Mouse (Mus musculus) heart, embryonic 11.5 days (tissue): ENCODE measurements around the gene Gm20388. TPM values are rescaled to one million over a fixed set of nuclear protein-coding genes. Genes with fewer than 3 reads are reported as not detected.

Experiments used
- ATAC-seq: fragments of 200-750 bp; cut with Nextera tagmentation; replicated peaks from 2 replicates; pipeline ENCODE4 v1.8.0; 2017; ENCODE audit warnings: moderate library complexity; ENCODE audit not compliant: insufficient number of reproducible peaks, low FRiP score, low TSS enrichment
- H3K27ac ChIP-seq: fragments of 300-500 bp; sonication (generic); 2 replicates; pipeline ENCODE4 v1.5.1; 2014; ENCODE audit warnings: mild to moderate bottlenecking, low read depth, low read length
- H3K27me3 ChIP-seq: fragments of 300-500 bp; sonication (generic); 2 replicates; pipeline ENCODE4 v1.6.1; 2014; ENCODE audit warnings: mild to moderate bottlenecking, low read length, mixed read lengths; ENCODE audit not compliant: control insufficient read depth, insufficient read depth
- H3K36me3 ChIP-seq: fragments of 300-500 bp; sonication (generic); 2 replicates; pipeline ENCODE4 v1.6.1; 2014; ENCODE audit warnings: mild to moderate bottlenecking, low read length, moderate library complexity, mixed read lengths; ENCODE audit not compliant: control insufficient read depth, insufficient read depth
- H3K4me1 ChIP-seq: fragments of 300-500 bp; sonication (generic); 2 replicates; pipeline ENCODE4 v1.6.1; 2014; ENCODE audit warnings: low read length; ENCODE audit not compliant: control insufficient read depth, insufficient read depth
- H3K4me2 ChIP-seq: fragments of 300-500 bp; sonication (generic); 2 replicates; pipeline ENCODE4 v1.6.1; 2014; ENCODE audit warnings: mild to moderate bottlenecking, moderate library complexity
- H3K4me3 ChIP-seq: fragments of 300-500 bp; sonication (generic); 2 replicates; pipeline ENCODE4 v1.5.1; 2014; ENCODE audit warnings: low read depth, low read length
- H3K9ac ChIP-seq: fragments of 300-500 bp; sonication (generic); 2 replicates; pipeline ENCODE4 v1.6.1; 2014; ENCODE audit warnings: mild to moderate bottlenecking, low read depth, low read length, moderate library complexity
- H3K9me3 ChIP-seq: fragments of 300-500 bp; sonication (generic); replicated peaks from 2 replicates; pipeline ENCODE4 v1.6.1; 2016; ENCODE audit warnings: low read length; ENCODE audit not compliant: control insufficient read depth
- WGBS: fragments of 180-500 bp; shearing (Covaris S2); extraction: QIAGEN DNeasy Blood & Tissue Kit; methylation state at CpG from one replicate; pipeline ENCODE4 v1.1.7; 2014; ENCODE audit not compliant: insufficient replicate concordance; 5-methylcytosine and 5-hydroxymethylcytosine counted together
- polyA plus RNA-seq: library from polyadenylated mRNA; unstranded; fragments of >200 nt; fragmentation: Nextera tagmentation; extraction: Ambion mirVana; gene quantifications from 2 replicates; pipeline ENCODE4 v1.2.1, GENCODE M21; 2014

The Gm20388 gene
- polyA plus RNA-seq, 1 experiment from 2014 or later, result 6.4 TPM

DNA sequence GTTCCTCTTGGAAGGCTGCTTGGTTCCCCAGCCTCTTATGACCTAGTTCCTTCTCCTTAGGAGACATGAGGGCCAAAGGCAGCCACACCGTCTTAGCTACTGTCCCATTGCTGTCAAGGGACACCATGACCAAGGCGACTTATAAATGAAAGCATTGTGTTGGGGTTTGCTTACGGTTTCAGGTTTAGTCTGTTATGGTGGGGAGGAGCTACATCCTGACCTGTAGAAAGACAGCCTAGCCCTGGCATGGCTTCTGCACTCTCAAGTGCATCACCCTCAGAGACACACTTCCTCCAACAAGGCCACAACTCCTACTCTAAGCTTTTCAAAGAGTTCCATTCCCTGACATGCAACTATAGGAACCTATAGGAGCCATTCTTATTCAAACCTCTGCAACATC is 2794.0 kb downstream of the Gm20388 start:
- ATAC-seq, result no peak
- no peaks in the 10 kb centered on the region for H3K9me3 ChIP-seq
- H3K27me3 ChIP-seq, result peaks cover 13% of the 10 kb centered on the region
- H3K4me2 ChIP-seq, result no peak overlapping the region
- H3K36me3 ChIP-seq, result no peaks in the 10 kb centered on the region
- peaks cover 18% of the 10 kb centered on the region for H3K4me1 ChIP-seq
- H3K27ac ChIP-seq, result no peak overlapping the region
- H3K9ac ChIP-seq, result no peak overlapping the region
- H3K4me3 ChIP-seq, result no peak overlapping the region
- 77% methylated on average over 3 of the region's 3 CpGs for WGBS

DNA sequence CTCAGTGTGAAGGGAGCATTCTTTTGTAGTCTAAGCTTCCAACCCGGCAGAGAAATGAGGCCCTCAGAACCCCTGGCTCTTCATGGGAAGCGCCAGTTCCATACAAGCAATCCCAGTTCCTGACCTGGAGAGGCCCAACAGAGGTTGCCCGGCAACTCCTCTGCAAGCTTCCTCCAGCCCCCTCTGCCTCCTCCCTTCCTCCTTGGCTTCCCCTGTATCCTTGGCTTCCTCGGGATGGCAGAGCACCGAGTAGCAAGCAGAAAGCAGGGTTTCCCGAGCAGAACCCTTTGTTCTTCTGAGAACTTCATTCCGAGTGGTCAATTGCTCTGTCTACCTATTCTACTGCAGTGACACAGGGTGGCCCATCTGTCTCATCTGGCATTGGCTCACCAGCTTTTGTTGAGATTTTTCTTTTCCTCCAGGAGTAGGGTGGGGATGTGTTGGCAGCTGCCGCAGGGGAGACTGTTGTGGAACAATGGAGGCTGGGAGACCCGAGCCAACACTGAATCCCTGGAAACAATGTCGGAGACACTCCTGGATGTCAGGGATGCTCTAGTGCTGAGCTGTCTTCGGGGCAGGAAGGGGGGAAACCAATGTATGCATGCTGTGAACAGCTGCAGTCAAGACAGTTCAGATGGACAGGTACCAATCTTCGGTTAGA is 2795.4 kb downstream of the Gm20388 start:
- no peaks in the 10 kb centered on the region for H3K36me3 ChIP-seq
- WGBS, result 48% methylated on average over 12 of the region's 12 CpGs
- peaks cover 4% of the 10 kb centered on the region for H3K4me1 ChIP-seq
- no peak overlapping the region for H3K9ac ChIP-seq
- no peaks in the 10 kb centered on the region for H3K9me3 ChIP-seq
- no peak overlapping the region for H3K27ac ChIP-seq
- peaks cover 17% of the 10 kb centered on the region for H3K27me3 ChIP-seq
- no peak overlapping the region for H3K4me3 ChIP-seq
- H3K4me2 ChIP-seq, result no peak overlapping the region
- no peak for ATAC-seq

DNA sequence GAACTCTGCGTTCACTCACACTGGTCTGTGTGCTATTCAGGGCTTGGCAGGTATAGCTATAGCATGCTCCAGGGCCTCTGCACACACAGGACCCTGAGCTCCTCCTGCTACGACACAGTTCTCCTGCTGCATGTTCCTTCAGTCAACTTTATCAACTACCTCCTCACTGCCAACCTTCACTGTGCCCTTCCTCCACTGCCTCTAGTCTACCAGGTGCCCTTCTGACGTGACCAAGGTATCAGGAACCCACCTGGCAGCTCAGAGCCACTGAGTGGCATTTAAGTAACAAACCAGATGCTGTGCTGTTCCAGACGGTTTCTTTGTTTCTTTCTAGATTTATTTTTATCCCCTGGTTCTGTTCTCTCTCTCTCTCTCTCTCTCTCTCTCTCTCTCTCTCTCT is 2796.5 kb downstream of the Gm20388 start:
- Histone ChIP-seq H3K27me3 (peaks cover 15% of the 10 kb centered on the region), H3K9me3 (no peaks in the 10 kb centered on the region), H3K4me3 (no peak overlapping the region), H3K27ac (no peak overlapping the region), H3K36me3 (no peaks in the 10 kb centered on the region), H3K4me1 (peaks cover 6% of the 10 kb centered on the region), H3K9ac (no peak overlapping the region), H3K4me2 (no peak overlapping the region)
- no peak for ATAC-seq
- 58% methylated on average over 4 of the region's 4 CpGs for WGBS

DNA sequence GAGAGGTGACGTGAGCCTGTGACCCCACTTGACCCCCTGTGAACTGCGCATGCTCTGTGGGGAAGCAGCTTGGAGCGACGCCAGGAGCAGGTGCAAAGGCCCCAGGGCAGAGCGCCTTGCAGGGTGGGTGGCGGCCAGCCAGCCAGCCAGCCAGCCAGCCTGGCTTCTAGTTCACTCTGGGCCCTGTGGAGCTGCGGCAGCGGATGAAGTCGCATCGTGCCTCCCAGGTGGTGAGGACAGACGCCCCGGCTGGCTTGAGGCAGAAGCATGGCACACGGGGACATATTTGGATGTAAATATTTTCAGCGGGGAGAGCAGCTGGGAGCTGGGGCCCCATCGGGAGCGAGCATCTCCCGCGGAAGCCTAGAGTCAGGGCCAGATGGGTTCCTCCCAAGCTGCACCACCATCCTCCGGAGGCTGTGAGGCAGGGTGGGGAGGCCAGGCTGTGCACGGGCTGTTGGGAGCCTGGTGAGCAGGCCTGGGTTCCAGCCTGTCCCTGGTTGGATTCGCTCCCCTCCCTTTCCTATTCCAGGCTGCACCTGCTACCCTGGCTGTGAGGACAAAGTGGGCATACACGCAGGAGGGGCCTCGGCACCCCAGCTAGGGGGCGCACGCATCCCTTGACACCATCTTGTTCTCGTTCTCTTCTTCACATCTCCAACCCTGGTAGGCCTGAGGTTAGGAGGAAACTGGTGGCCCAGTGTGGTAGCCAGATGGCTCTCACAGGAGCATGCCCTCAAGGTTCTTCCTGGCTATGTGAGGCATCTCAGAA is 2798.9 kb downstream of the Gm20388 start:
- H3K27me3 ChIP-seq, result peaks cover 22% of the 10 kb centered on the region
- H3K27ac ChIP-seq, result no peak overlapping the region
- H3K4me1 ChIP-seq, result peaks cover 10% of the 10 kb centered on the region
- H3K9ac ChIP-seq, result no peak overlapping the region
- H3K4me2 ChIP-seq, result no peak overlapping the region
- WGBS, result 54% methylated on average over 26 of the region's 26 CpGs
- no peaks in the 10 kb centered on the region for H3K9me3 ChIP-seq
- ATAC-seq, result no peak
- no peaks in the 10 kb centered on the region for H3K36me3 ChIP-seq
- no peak overlapping the region for H3K4me3 ChIP-seq

DNA sequence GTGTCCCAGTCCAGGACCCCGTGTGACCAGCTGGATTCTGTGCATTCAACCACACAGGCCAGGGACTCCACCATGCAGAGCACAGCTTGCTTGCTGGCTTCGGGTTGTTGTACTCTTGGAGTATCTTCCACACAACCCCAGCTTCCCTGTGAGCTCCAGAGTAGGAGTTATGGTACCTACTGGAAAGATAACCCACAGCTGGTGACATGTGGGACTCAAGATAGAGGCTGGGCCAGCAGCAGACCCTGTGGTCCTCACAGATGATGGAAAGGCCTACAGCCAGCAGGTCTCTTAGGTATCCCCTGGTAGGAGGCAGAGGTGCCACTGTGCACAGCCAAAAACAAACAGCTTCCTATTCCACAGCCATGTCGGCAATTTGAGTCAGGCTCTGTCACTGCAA is 2800.8 kb downstream of the Gm20388 start:
- Histone ChIP-seq H3K4me2 (no peak overlapping the region), H3K4me1 (peaks cover 10% of the 10 kb centered on the region), H3K27me3 (peaks cover 20% of the 10 kb centered on the region), H3K9me3 (no peaks in the 10 kb centered on the region), H3K36me3 (no peaks in the 10 kb centered on the region), H3K27ac (0 out of 2 replicates have a peak overlapping the region, but pooled peaks have one; percentile 38), H3K9ac (no peak overlapping the region), H3K4me3 (no peak overlapping the region)
- no peak for ATAC-seq
- 68% methylated on average over 3 of the region's 3 CpGs for WGBS

DNA sequence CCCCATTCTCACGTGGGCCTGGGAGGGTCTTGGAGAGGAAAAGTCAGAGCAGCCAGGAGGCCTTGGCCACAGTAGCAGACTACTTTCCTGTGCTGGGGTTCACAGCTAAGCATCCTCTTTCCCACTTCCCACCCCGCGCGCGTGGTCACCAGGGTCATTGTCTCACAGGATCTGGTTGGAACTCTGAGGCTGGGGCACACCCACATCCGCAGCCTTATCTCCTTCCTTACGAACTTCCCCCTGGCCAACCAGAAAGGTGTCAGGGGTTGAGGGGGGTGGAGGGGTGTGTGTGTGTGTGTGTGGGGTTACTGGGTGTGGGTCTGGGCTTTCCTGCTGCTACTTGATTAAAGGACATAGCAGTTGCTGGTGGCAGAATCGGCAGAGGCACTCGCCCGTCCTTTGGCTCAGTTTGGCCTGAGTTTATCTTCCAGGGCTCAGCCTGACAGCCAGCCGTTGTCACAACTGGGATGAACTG is 2801.3 kb downstream of the Gm20388 start:
- WGBS, result 42% methylated on average over 11 of the region's 11 CpGs
- H3K27me3 ChIP-seq, result peaks cover 20% of the 10 kb centered on the region
- peak; percentile 46; the same call in 1 of the 2 replicates for ATAC-seq

DNA sequence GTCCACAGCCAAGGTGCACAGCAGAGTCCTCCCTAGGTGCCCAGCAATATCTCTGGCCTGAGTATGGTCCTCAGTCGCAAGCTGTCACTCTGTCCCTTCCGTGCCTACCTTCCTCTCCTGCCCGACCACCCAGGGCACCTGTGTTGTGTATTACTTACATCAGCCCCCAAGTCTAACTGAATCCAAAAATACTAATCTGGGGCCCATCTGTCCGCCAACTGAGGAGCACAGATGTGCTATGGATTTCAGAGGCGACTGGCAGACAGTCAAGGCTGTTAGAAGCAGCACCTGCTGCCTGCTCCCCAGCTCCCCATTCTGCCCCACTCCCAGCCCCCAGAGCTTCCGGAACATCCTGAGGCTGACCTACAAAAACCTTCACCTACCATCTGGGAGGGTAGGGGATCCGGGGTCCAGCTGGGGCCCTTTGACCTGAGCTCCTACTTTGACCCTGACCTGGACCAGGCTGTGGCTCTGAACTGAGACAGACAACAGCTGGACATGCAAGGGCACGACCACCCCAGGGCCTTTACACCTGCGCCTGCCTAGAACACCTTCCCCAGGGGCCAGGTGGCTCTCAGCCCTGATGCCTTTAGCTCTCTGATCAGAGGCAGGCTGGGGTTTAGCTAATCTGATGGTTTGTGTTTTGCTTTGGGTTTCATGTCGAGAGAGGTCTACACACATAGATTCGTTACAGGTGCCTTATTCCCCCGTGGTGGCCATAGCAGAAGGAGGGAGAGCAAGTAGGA is 2801.9 kb downstream of the Gm20388 start:
- WGBS, result 73% methylated on average over 12 of the region's 12 CpGs
- Histone ChIP-seq H3K27me3 (peaks cover 27% of the 10 kb centered on the region), H3K4me3 (no peak overlapping the region), H3K9ac (no peak overlapping the region), H3K36me3 (no peaks in the 10 kb centered on the region), H3K4me2 (no peak overlapping the region), H3K4me1 (peaks cover 10% of the 10 kb centered on the region), H3K9me3 (no peaks in the 10 kb centered on the region), H3K27ac (0 out of 2 replicates have a peak overlapping the region, but pooled peaks have one; percentile 50)
- ATAC-seq, result no peak

More for the DNA sequence above, 2801.3 kb downstream of the Gm20388 start:
- no peaks in the 10 kb centered on the region for H3K9me3 ChIP-seq
- no peak overlapping the region for H3K4me3 ChIP-seq
- H3K9ac ChIP-seq, result no peak overlapping the region
- 0 out of 2 replicates have a peak overlapping the region, but pooled peaks have one; percentile 50 for H3K27ac ChIP-seq
- H3K4me2 ChIP-seq, result no peak overlapping the region
- H3K36me3 ChIP-seq, result no peaks in the 10 kb centered on the region
- H3K4me1 ChIP-seq, result peaks cover 10% of the 10 kb centered on the region

DNA sequence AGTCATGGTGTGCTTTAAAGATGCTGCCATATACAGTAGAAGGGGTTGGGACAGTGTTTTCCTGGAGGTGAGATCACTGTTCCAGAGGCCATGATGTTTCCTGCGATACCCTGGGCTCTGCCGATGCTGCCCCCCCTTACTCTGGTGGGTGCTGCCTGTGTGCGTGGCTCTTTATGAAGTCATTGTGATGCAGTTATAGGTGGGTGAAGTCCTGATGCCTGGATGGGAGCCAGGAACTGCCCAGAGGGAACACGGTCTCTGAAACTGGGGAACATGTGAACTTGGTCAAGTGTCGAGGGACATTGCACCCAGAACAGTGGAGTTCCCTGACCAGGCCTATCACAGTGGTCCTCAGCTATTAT is 2802.5 kb downstream of the Gm20388 start:
- Histone ChIP-seq H3K27ac (no peak overlapping the region), H3K4me3 (no peak overlapping the region), H3K27me3 (peaks cover 25% of the 10 kb centered on the region), H3K4me1 (peaks cover 10% of the 10 kb centered on the region), H3K4me2 (no peak overlapping the region), H3K36me3 (no peaks in the 10 kb centered on the region), H3K9ac (no peak overlapping the region), H3K9me3 (no peaks in the 10 kb centered on the region)
- no peak for ATAC-seq
- WGBS, result 88% methylated on average over 5 of the region's 5 CpGs
